Mouse (Mus musculus): Measurements from ENCODE around the gene Sorcs2.

- TF ChIP-seq CTCF (IDR thresholded peaks at IDR 0.05; ENCODE audit: control insufficient read depth, insufficient read depth, low read length) (no peak), POLR2A (IDR thresholded peaks at IDR 0.05; ENCODE audit: borderline replicate concordance, control insufficient read depth, low read depth, low read length) (no peak)
Measured at GRCm38 (mm10) chr5:36334227-36334626, 63.7 kb downstream of the Sorcs2 start.
